Mouse (Mus musculus) E14TG2a.4 (cell line): ENCODE data around the gene Slc6a16.

Experiments
- CTCF ChIP-seq: conservative IDR thresholded peaks from 2 replicates; pipeline ENCODE4 v1.5.1; 2014; ENCODE audit warnings: low read length
- POU5F1 ChIP-seq: IDR thresholded peaks from 2 replicates; pipeline ENCODE4 v1.6.1; 2014; ENCODE audit warnings: low read length, borderline replicate concordance

GRCm38 (mm10) chr7:45309455-45309854 is 68.6 kb downstream of the Slc6a16 start:
- TF ChIP-seq CTCF, result peak; percentile 68
- no peak for TF ChIP-seq POU5F1
